Mouse (Mus musculus) forebrain, postnatal 0 days (tissue): Measurements from ENCODE around the gene Trmt10c. TPM values are rescaled to one million over a fixed set of nuclear protein-coding genes. Genes with fewer than 3 reads are reported as not detected.
"Not testable (repeated sequence)": the region's sequence is repeated elsewhere in the genome, so short reads cannot be mapped to it uniquely, and the experiment has no call there.

ENCODE experiments used
- ATAC-seq: fragments of 200-750 bp; cut with Nextera tagmentation; 2 replicates; pipeline ENCODE4 v1.8.0; 2017; ENCODE audit warnings: mild to moderate bottlenecking, moderate library complexity
- DNase-seq: peaks from one replicate; pipeline ENCODE4 v3.0.0-alpha.2; 2015
- H3K27ac ChIP-seq: fragments of 300-500 bp; sonication (generic); 2 replicates; pipeline ENCODE4 v1.5.1; 2014; ENCODE audit warnings: low read depth, mild to moderate bottlenecking, antibody characterized with exemption, low read length, moderate library complexity, mixed read lengths
- H3K27me3 ChIP-seq: fragments of 300-500 bp; sonication (generic); 2 replicates; pipeline ENCODE4 v1.6.1; 2014; ENCODE audit warnings: mild to moderate bottlenecking, low read length, mixed read lengths; ENCODE audit not compliant: insufficient read depth
- H3K36me3 ChIP-seq: fragments of 300-500 bp; sonication (generic); 2 replicates; pipeline ENCODE4 v1.6.1; 2014; ENCODE audit warnings: mild to moderate bottlenecking, moderate library complexity; ENCODE audit not compliant: insufficient read depth
- H3K4me1 ChIP-seq: fragments of 300-500 bp; sonication (generic); 2 replicates; pipeline ENCODE4 v1.6.1; 2014; ENCODE audit warnings: antibody characterized with exemption; ENCODE audit not compliant: insufficient read depth
- H3K4me2 ChIP-seq: fragments of 300-500 bp; sonication (generic); 2 replicates; pipeline ENCODE4 v1.6.1; 2014; ENCODE audit warnings: low read depth, mild to moderate bottlenecking, moderate library complexity
- H3K4me3 ChIP-seq: fragments of 300-500 bp; sonication (generic); 2 replicates; pipeline ENCODE4 v1.5.1; 2014; ENCODE audit warnings: low read depth, low read length, mixed read lengths
- H3K9ac ChIP-seq: fragments of 300-500 bp; sonication (generic); 2 replicates; pipeline ENCODE4 v1.6.1; 2014; ENCODE audit warnings: mild to moderate bottlenecking
- H3K9me3 ChIP-seq: fragments of 300-500 bp; sonication (generic); 2 replicates; pipeline ENCODE4 v1.6.1; 2016; ENCODE audit warnings: low read length
- CTCF ChIP-seq: sonication (generic); IDR thresholded peaks from 2 replicates; pipeline ENCODE4 v1.5.1; 2016; ENCODE audit warnings: antibody characterized with exemption, control low read depth, low read depth
- WGBS: fragments of 180-500 bp; shearing (Covaris S2); extraction: QIAGEN DNeasy Blood & Tissue Kit; methylation state at CpG from one replicate; pipeline ENCODE4 v1.1.7; 2014; 5-methylcytosine and 5-hydroxymethylcytosine counted together
- polyA plus RNA-seq: library from polyadenylated mRNA; unstranded; fragments of >200 nt; fragmentation: Nextera tagmentation; extraction: Ambion mirVana; gene quantifications from 2 replicates; pipeline ENCODE4 v1.2.1, GENCODE M21; 2015
- total RNA-seq: library from RNA; depleted of rRNA; stranded (reverse); fragments of >200 nt; gene quantifications from 2 replicates; pipeline ENCODE4 v1.2.3, GENCODE M21; 2014

Trmt10c gene
- total and polyA plus RNA-seq, 2 experiments from 2014 or later: 16.8 to 20.5 TPM

DNA sequence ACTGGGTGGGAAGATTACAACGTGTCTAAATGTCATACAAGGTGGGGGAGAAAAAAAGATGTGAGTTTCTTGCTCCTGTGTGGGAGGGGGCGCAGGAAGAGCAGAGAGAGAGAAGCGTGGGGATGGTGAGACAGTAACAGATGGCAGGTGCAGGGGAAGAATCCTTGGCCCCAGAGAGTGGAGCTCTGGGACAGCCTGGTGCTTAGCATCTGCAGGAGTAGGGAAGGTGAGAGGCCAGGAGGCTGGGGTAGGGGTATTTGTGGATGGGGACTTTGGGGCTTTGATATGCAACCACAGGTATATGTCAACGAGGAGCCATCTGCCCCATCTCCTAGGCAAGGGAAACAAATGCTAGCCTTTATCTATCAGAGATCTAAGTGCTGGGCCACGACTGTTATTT lies 36.9 kb upstream of the Trmt10c start:
- 82% methylated on average over 5 of the region's 5 CpGs for WGBS
- H3K36me3 ChIP-seq: no peaks in the 10 kb centered on the region
- no peak for TF ChIP-seq CTCF

DNA sequence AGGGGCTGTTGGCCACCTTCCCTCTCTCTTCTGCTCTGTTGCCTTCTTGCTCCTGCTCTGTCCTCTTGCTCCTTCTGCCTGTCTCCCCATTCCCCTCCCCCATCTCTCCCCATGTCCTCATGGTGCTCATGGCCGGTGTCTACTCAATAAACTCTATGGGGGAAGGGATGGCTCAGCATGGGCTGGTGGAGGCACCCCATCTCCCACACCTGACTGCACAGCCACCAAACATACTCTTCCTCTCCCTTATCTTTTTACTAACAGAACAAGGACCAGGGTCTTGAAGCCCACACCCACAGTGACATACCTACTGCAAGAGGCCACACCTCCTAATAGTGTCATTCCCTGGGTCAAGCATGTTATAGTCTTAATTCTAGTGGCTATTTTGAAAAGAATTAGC lies 36.5 kb upstream of the Trmt10c start:
- Histone ChIP-seq H3K4me1 (no peaks in the 10 kb centered on the region), H3K9ac (no peak overlapping the region), H3K27ac (no peak overlapping the region), H3K36me3 (no peaks in the 10 kb centered on the region), H3K9me3 (no peaks in the 10 kb centered on the region), H3K27me3 (no peaks in the 10 kb centered on the region), H3K4me2 (no peak overlapping the region), H3K4me3 (no peak overlapping the region)
- ATAC-seq (no peak), DNase-seq (no peak)
- TF ChIP-seq CTCF: no peak
- 96% methylated on average over 1 of the region's 1 CpGs for WGBS

More for the DNA sequence above, 36.9 kb upstream of the Trmt10c start:
- no peak for DNase-seq
- Histone ChIP-seq H3K27ac (peak overlapping the region; percentile 96), H3K4me3 (no peak overlapping the region), H3K9ac (no peak overlapping the region), H3K9me3 (no peaks in the 10 kb centered on the region), H3K4me1 (no peaks in the 10 kb centered on the region), H3K4me2 (no peak overlapping the region), H3K27me3 (no peaks in the 10 kb centered on the region)
- ATAC-seq: no peak

DNA sequence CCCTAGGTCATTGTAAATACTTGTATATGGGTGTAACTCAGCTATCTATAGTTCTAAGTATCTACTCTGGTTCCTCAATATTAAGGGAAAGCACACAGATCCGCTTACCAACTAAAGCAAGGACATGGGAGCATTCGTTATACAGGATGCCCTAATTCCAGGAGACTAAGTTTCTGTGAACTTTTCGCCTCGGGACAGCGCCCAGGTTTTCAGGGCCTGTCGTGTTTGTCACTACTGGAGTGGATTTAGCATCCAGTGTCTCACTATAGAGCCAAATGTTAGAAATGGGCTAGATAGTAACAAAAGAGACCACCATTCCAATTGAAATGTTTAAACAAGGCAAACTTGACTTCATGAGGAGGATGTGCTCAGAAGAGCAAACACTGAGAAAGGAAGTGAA lies 35.5 kb upstream of the Trmt10c start:
- H3K9me3 ChIP-seq, ATAC-seq, H3K9ac ChIP-seq, H3K4me2 ChIP-seq, H3K4me1 ChIP-seq, H3K27me3 ChIP-seq, H3K4me3 ChIP-seq, H3K36me3 ChIP-seq, H3K27ac ChIP-seq, DNase-seq: not testable (repeated sequence)
- 91% methylated on average over 6 of the region's 6 CpGs for WGBS

DNA sequence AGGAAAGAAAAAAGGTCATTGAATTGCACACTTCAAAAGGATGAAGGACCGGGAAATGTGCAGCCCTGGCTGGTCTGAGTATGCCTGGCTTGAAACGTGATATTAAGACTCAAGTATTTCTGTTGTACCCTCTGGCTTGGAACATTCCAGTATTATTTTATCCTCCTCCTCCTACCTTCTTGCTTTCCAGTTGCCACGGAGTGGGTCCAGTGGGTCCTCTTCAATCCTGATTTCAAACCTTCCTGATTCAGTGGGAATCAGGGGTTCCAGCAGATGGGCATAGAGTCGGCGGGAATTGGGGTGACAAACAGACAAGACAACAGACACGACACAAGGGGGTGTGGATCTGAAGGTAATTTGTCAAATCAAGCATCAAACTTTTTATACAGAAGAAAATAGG lies 34.9 kb upstream of the Trmt10c start:
- Histone ChIP-seq H3K27ac (no peak overlapping the region), H3K4me1 (no peaks in the 10 kb centered on the region), H3K27me3 (no peaks in the 10 kb centered on the region), H3K4me3 (no peak overlapping the region), H3K4me2 (no peak overlapping the region), H3K9ac (no peak overlapping the region), H3K36me3 (no peaks in the 10 kb centered on the region), H3K9me3 (no peaks in the 10 kb centered on the region)
- no peak for ATAC-seq
- no peak for TF ChIP-seq CTCF
- 80% methylated on average over 6 of the region's 6 CpGs for WGBS
- no peak for DNase-seq

DNA sequence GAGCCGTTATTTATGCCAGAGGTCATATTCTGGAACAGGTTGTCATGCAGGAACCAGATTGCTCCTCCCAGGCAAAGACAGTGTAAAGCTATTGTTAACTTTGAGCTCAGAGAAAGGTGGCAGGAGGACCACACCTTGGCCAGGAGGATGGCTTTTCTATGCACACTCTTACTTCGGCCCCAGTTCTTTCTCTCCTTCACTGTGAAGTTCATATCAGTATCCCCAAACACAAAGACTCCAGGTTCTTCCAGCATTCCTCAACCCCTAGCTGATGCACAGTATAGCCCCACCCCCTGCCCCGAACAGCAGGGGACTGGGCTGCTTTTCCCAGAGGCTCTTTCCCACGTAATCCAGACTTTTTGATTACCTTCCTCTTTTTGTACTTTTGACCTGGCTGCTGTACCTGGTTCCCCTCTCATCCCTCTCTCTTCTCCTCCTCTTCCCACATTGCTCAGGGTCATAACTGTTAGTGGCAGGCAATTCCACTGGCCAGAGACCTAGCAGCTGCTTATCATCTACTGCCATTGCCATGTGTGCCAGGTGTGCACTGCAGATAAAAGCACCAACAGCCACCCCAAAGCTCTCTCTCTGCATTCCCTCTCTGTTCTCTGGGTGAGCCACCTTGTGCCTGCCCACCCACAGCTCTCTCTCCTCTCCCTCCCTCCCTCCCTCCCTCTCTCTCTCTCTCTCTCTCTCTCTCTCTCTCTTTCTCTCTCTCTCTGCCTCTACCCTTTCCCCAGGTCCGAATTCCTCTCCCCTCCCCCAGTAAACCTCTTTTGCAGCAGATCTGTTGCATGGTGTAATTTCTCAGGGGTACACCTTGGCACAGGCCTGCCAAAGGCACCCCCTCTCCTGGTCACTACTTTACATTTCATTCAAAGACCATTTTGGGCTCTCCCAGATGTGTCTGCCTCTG lies 34.0 kb upstream of the Trmt10c start:
- no peaks in the 10 kb centered on the region for H3K4me1 ChIP-seq
- no peak overlapping the region for H3K27ac ChIP-seq
- no peaks in the 10 kb centered on the region for H3K36me3 ChIP-seq
- no peak overlapping the region for H3K4me3 ChIP-seq
- no peak for TF ChIP-seq CTCF
- no peaks in the 10 kb centered on the region for H3K9me3 ChIP-seq
- ATAC-seq (no peak), DNase-seq (no peak)
- no peaks in the 10 kb centered on the region for H3K27me3 ChIP-seq
- H3K4me2 ChIP-seq: no peak overlapping the region
- H3K9ac ChIP-seq: no peak overlapping the region
- 43% methylated on average over 5 of the region's 5 CpGs for WGBS

DNA sequence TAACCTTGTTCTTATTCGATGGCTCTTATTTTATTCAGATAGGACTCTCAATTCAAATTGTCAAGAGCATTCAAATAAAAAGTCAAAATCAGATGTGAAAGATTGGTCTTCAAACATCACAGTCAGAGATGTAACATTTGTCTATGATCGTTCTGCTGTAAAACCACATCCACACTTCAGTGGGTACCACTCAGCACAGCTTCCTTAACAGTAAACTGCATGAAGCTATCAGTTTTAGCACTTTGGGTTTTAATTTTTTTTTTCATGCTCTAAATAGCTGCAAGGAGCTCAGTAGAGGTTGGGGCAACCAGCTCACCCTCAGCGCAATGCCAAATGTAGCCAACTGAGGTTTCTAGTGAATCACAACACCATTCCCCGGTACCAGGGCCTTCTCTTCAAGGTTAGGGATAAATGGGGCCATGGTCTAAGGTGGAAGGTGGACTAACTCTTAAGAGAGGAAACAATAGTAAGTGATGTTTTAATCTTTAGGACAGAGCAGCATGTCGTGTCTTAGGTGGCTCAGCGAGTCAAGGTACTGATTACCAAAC lies 31.0 kb upstream of the Trmt10c start:
- DNase-seq (no peak), ATAC-seq (no peak)
- Histone ChIP-seq H3K27me3 (no peaks in the 10 kb centered on the region), H3K27ac (no peak overlapping the region), H3K9me3 (no peaks in the 10 kb centered on the region), H3K4me2 (no peak overlapping the region), H3K36me3 (no peaks in the 10 kb centered on the region), H3K4me1 (no peaks in the 10 kb centered on the region), H3K4me3 (no peak overlapping the region), H3K9ac (no peak overlapping the region)
- WGBS: 93% methylated on average over 6 of the region's 6 CpGs
- TF ChIP-seq CTCF: no peak

DNA sequence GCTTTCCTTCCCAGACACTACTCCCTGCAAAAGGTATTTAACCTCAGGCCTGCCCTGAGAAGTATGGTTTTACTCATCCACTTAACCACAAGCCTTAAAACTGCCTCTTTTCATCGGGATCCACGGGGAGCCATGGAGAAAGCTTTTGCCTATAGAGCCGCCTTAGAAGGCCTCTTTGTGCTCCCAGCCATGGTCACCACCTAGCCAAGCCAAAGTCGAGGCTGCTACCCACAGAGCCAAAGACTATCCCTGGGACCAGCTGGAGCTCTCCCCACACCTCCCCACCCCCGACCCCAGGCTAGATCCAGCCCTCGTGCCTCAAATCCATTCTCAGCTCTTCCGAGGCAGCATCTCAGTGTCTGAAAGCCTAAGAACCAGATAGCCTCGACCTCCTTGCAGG lies 28.5 kb upstream of the Trmt10c start:
- WGBS: 16% methylated on average over 8 of the region's 8 CpGs
- Histone ChIP-seq H3K9me3 (no peaks in the 10 kb centered on the region), H3K36me3 (no peaks in the 10 kb centered on the region), H3K9ac (no peak overlapping the region), H3K27me3 (no peaks in the 10 kb centered on the region), H3K27ac (no peak overlapping the region), H3K4me2 (no peak overlapping the region), H3K4me3 (no peak overlapping the region), H3K4me1 (no peaks in the 10 kb centered on the region)
- DNase-seq: no peak
- ATAC-seq: no peak
- TF ChIP-seq CTCF: no peak
